Mouse (Mus musculus) limb, embryonic 14.5 days (tissue): ENCODE measurements around the gene Grk5. TPM values are rescaled to one million over a fixed set of nuclear protein-coding genes. Genes with fewer than 3 reads are reported as not detected.

Source experiments
- ATAC-seq: fragments of 200-750 bp; cut with Nextera tagmentation; 2 replicates; pipeline ENCODE4 v1.8.0; 2017; ENCODE audit warnings: low read depth, moderate number of reproducible peaks, moderate TSS enrichment; ENCODE audit not compliant: low FRiP score
- DNase-seq: peaks from one replicate; pipeline ENCODE4 v3.0.0-alpha.2; 2015; ENCODE audit warnings: low spot score
- H3K27ac ChIP-seq: fragments of 300-500 bp; sonication (generic); replicated peaks from 2 replicates; pipeline ENCODE4 v1.5.1; 2014; ENCODE audit warnings: low read depth, mild to moderate bottlenecking, low read length, moderate library complexity, mixed read lengths
- H3K27me3 ChIP-seq: fragments of 300-500 bp; sonication (generic); 2 replicates; pipeline ENCODE4 v1.6.1; 2014; ENCODE audit warnings: low read length, mixed read lengths; ENCODE audit not compliant: control insufficient read depth, insufficient read depth
- H3K36me3 ChIP-seq: fragments of 300-500 bp; sonication (generic); 2 replicates; pipeline ENCODE4 v1.6.1; 2014; ENCODE audit warnings: mild to moderate bottlenecking, low read length, moderate library complexity, mixed read lengths; ENCODE audit not compliant: control insufficient read depth, insufficient read depth
- H3K4me1 ChIP-seq: fragments of 300-500 bp; sonication (generic); 2 replicates; pipeline ENCODE4 v1.6.1; 2014; ENCODE audit warnings: antibody characterized with exemption, low read length, mixed read lengths; ENCODE audit not compliant: control insufficient read depth, insufficient read depth
- H3K4me2 ChIP-seq: fragments of 300-500 bp; sonication (generic); replicated peaks from 2 replicates; pipeline ENCODE4 v1.6.1; 2014; ENCODE audit warnings: low read depth, mild to moderate bottlenecking, low read length, moderate library complexity; ENCODE audit not compliant: severe bottlenecking
- H3K4me3 ChIP-seq: fragments of 300-500 bp; sonication (generic); replicated peaks from 2 replicates; pipeline ENCODE4 v1.5.1; 2014; ENCODE audit warnings: low read length
- H3K9ac ChIP-seq: fragments of 300-500 bp; sonication (generic); 2 replicates; pipeline ENCODE4 v1.6.1; 2014; ENCODE audit warnings: mild to moderate bottlenecking, low read depth, low read length, moderate library complexity; ENCODE audit not compliant: severe bottlenecking
- H3K9me3 ChIP-seq: fragments of 300-500 bp; sonication (generic); 2 replicates; pipeline ENCODE4 v1.6.1; 2016; ENCODE audit warnings: low read length; ENCODE audit not compliant: control insufficient read depth
- POLR2A ChIP-seq: fragments of 200-500 bp; IDR thresholded peaks from 2 replicates; pipeline ENCODE4 v1.8.0; 2012; ENCODE audit warnings: inconsistent platforms, mild to moderate bottlenecking, moderate library complexity, borderline replicate concordance; ENCODE audit not compliant: insufficient read depth, insufficient read length; ENCODE audit errors: extremely low read depth
- WGBS: fragments of 180-500 bp; shearing (Covaris S2); extraction: QIAGEN DNeasy Blood & Tissue Kit; methylation state at CpG from one replicate; pipeline ENCODE4 v1.1.7; 2014; 5-methylcytosine and 5-hydroxymethylcytosine counted together
- polyA plus RNA-seq, 2 experiments: library from polyadenylated mRNA; depleted of rRNA in 1 of 2; stranded (reverse) in 1 of 2; unstranded in 1 of 2; fragments of >200 nt; fragmentation: Nextera tagmentation in 1 of 2; extraction: Ambion mirVana in 1 of 2; gene quantifications; 2 replicates each; pipeline versions ENCODE4 v1.2.1 to v1.2.3; 2012 to 2014

The Grk5 gene
- polyA plus RNA-seq, 2 experiments, result 3.2 to 3.8 TPM

- Histone ChIP-seq H3K27ac (no peak overlapping the region), H3K36me3 (no peaks in the 10 kb centered on the region), H3K4me1 (peaks cover 18% of the 10 kb centered on the region), H3K4me2 (no peak overlapping the region), H3K9me3 (no peaks in the 10 kb centered on the region), H3K4me3 (no peak overlapping the region), H3K9ac (no peak overlapping the region), H3K27me3 (no peaks in the 10 kb centered on the region)
- ATAC-seq, result no peak
- no peak for TF ChIP-seq POLR2A
- WGBS, result 74% methylated on average over 1 of the region's 1 CpGs
- no peak for DNase-seq
Measured at GRCm38 (mm10) chr19:61017477-61018266, 128.1 kb downstream of the Grk5 start.

- 43% methylated on average over 2 of the region's 2 CpGs for WGBS
- Histone ChIP-seq H3K27ac (peak overlapping the region; percentile 45; the same call in 1 of the 2 replicates), H3K9me3 (no peaks in the 10 kb centered on the region), H3K4me3 (no peak overlapping the region), H3K4me2 (no peak overlapping the region), H3K4me1 (peaks cover 20% of the 10 kb centered on the region), H3K9ac (no peak overlapping the region), H3K36me3 (no peaks in the 10 kb centered on the region), H3K27me3 (no peaks in the 10 kb centered on the region)
- no peak for TF ChIP-seq POLR2A
- DNase-seq, result no peak
- no peak; the same call in 1 of the 2 replicates for ATAC-seq
Measured at GRCm38 (mm10) chr19:61021502-61021901, 132.0 kb downstream of the Grk5 start.

GRCm38 (mm10) chr19:61021939-61022566, 132.5 kb downstream of the Grk5 start:
- Histone ChIP-seq H3K27ac (peak overlapping the region; percentile 52; the same call in 1 of the 2 replicates), H3K27me3 (no peaks in the 10 kb centered on the region), H3K36me3 (no peaks in the 10 kb centered on the region), H3K4me2 (no peak overlapping the region), H3K9ac (no peak overlapping the region), H3K4me1 (peaks cover 20% of the 10 kb centered on the region), H3K4me3 (no peak overlapping the region), H3K9me3 (no peaks in the 10 kb centered on the region)
- 68% methylated on average over 3 of the region's 3 CpGs for WGBS
- no peak for TF ChIP-seq POLR2A
- no peak; the same call in 1 of the 2 replicates for ATAC-seq
- DNase-seq, result peak; percentile 24

GRCm38 (mm10) chr19:61031570-61031969, 142.0 kb downstream of the Grk5 start:
- WGBS, result 84% methylated on average over 2 of the region's 2 CpGs

GRCm38 (mm10) chr19:61039151-61039550, 149.6 kb downstream of the Grk5 start:
- ATAC-seq, result no peak
- H3K4me2 ChIP-seq, result no peak overlapping the region

More at GRCm38 (mm10) chr19:61031570-61031969, 142.0 kb downstream of the Grk5 start:
- no peaks in the 10 kb centered on the region for H3K36me3 ChIP-seq
- ATAC-seq, result no peak
- no peaks in the 10 kb centered on the region for H3K9me3 ChIP-seq
- no peak overlapping the region for H3K27ac ChIP-seq
- no peak overlapping the region for H3K9ac ChIP-seq
- TF ChIP-seq POLR2A, result no peak
- no peak overlapping the region for H3K4me2 ChIP-seq
- no peak overlapping the region for H3K4me3 ChIP-seq
- no peaks in the 10 kb centered on the region for H3K27me3 ChIP-seq
- no peak for DNase-seq
- no peaks in the 10 kb centered on the region for H3K4me1 ChIP-seq

More at GRCm38 (mm10) chr19:61039151-61039550, 149.6 kb downstream of the Grk5 start:
- H3K27ac ChIP-seq, result no peak overlapping the region
- no peaks in the 10 kb centered on the region for H3K36me3 ChIP-seq
- no peaks in the 10 kb centered on the region for H3K9me3 ChIP-seq
- no peak overlapping the region for H3K4me3 ChIP-seq
- H3K9ac ChIP-seq, result no peak overlapping the region
- no peak for DNase-seq
- no peak for TF ChIP-seq POLR2A
- H3K4me1 ChIP-seq, result no peaks in the 10 kb centered on the region
- H3K27me3 ChIP-seq, result no peaks in the 10 kb centered on the region
